Mouse (Mus musculus): ENCODE results near the gene 4930447C04Rik. TPM values are rescaled to one million over a fixed set of nuclear protein-coding genes. Genes with fewer than 3 reads are reported as not detected.

4930447C04Rik gene
- 5.0 and 6.3 TPM in 2 replicates for polyA plus RNA-seq (2014; fragmentation: Nextera tagmentation; extraction: Ambion mirVana)

DNA sequence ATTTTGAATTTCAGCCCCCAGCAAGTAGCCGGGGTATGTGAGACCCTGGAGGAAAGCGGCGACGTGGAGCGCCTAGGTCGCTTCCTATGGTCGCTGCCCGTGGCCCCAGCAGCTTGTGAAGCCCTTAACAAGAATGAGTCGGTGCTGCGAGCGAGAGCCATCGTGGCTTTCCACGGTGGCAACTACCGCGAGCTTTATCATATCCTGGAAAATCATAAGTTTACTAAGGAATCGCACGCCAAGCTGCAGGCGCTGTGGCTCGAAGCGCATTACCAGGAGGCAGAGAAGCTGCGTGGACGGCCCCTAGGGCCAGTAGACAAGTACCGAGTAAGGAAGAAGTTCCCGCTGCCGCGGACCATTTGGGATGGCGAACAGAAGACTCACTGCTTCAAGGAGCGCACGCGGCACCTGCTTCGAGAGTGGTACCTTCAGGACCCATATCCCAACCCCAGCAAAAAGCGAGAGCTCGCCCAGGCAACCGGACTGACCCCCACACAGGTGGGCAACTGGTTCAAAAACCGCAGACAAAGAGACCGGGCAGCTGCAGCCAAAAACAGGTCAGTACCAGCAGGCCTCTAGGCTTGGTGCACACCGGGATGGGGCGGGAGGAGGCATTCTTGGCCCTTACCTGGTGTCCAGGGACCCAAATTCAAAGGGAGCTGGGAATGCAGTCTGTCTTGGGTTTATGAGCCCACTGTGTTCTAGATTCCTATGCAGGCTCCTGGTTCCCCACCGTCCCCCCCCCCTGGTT lies at the start of gene 4930447C04Rik:
TSS of gene 4930447C04Rik (minus strand) at position 704 of the 751 bp plus-strand sequence.
- H3K4me1 ChIP-seq (ENCODE audit: control insufficient read depth, insufficient read depth, low read length): peaks cover under 1% of the 10 kb centered on the region; the same call in 1 of the 2 replicates
- DNase-seq (ENCODE audit: low spot score) (peak; percentile 32), ATAC-seq (replicated peaks; ENCODE audit: insufficient number of reproducible peaks, low FRiP score, low TSS enrichment, low read depth) (0 out of 2 replicates have a peak, but pooled peaks have one; percentile 21)
- peak within 1 kb of the TSS; percentile 22 for H3K4me3 ChIP-seq (ENCODE audit: low read depth, low read length)
- H3K9ac ChIP-seq (replicated peaks; ENCODE audit: low read length): peak within 1 kb of the TSS; percentile 43
- no peaks in the 10 kb centered on the region for H3K9me3 ChIP-seq (replicated peaks; ENCODE audit: control insufficient read depth, low read length)
- no peaks in the 10 kb centered on the region for H3K36me3 ChIP-seq (replicated peaks; ENCODE audit: control insufficient read depth, insufficient read depth, low read depth, low read length)
- H3K27me3 ChIP-seq (ENCODE audit: control insufficient read depth, insufficient read depth, low read length): peaks cover 60% of the 10 kb centered on the region
- WGBS: under 1% methylated on average over 39 of the region's 39 CpGs
- peak within 1 kb of the TSS; percentile 31 for H3K4me2 ChIP-seq (ENCODE audit: low read depth, low read length)
- 0 out of 2 replicates have a peak within 1 kb of the TSS, but pooled peaks have one; percentile 0 for H3K27ac ChIP-seq (replicated peaks; ENCODE audit: low read depth, low read length)

DNA sequence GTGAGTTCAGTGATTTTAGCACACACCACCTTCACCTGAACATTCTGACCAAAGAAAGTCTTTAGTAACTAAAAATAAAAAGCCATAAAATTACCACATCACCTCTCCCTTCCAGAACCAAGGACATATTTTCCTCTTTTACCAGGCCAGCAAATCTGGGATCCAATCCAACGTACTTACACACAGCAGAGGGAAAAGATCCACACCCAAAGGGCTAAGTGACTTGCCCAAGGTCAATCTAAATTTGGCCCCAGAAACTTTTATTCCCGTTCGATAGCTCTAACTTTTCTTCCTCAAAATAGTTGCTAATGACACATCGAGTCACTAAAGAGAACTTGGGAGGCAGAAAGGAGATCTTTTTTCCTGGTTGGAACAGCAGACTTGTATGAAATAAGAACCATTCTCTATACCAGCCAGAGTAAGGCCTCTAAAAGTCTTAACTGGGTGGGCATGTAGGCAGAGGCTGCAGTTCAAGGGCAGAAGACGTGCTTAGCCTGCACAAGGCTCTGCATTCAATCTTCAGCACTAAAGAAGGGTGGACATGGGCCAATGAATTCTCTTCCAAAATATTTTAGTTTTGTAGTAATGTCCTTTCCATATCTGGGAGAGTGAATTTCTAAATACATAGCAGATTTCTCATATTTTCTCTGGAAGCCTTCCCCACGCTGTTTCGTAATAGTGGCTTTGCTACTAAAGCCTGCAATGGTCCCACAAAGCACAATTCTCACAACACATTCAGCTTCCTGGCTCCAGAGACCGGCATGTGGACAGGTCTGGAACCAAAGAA lies 42.7 kb upstream of the 4930447C04Rik start:
- no peak overlapping the region for H3K27ac ChIP-seq (replicated peaks; ENCODE audit: low read depth, low read length)
- H3K36me3 ChIP-seq (replicated peaks; ENCODE audit: control insufficient read depth, insufficient read depth, low read depth, low read length): no peaks in the 10 kb centered on the region
- WGBS: 88% methylated on average over 8 of the region's 8 CpGs
- H3K4me3 ChIP-seq (ENCODE audit: low read depth, low read length): no peak overlapping the region
- no peak overlapping the region for H3K9ac ChIP-seq (replicated peaks; ENCODE audit: low read length)
- no peaks in the 10 kb centered on the region for H3K9me3 ChIP-seq (replicated peaks; ENCODE audit: control insufficient read depth, low read length)
- H3K4me2 ChIP-seq (ENCODE audit: low read depth, low read length): no peak overlapping the region
- no peak for DNase-seq (ENCODE audit: low spot score)
- H3K27me3 ChIP-seq (ENCODE audit: control insufficient read depth, insufficient read depth, low read length): no peaks in the 10 kb centered on the region
- no peaks in the 10 kb centered on the region for H3K4me1 ChIP-seq (ENCODE audit: control insufficient read depth, insufficient read depth, low read length)
- no peak for ATAC-seq (replicated peaks; ENCODE audit: insufficient number of reproducible peaks, low FRiP score, low TSS enrichment, low read depth)

DNA sequence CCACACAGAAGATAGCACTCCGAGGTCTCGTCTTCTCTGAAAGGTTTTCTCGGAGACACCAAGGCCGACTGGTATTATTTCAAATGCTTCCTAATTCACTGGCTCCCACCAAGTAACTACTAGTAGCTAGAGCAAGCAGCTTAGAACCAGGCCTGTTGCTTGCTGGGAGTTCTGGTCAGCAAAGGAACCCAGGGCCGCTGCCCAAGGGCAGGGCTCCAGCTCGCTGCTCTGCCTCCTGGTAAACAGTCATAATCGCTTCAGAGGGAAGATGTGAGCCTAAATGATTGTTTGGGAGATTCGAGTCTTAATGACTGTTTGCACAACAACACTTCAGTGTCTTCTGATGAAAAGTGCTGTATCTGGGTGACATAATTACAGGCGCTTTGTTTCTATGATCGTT lies 42.0 kb upstream of the 4930447C04Rik start:
- Histone ChIP-seq H3K4me3 (ENCODE audit: low read depth, low read length) (no peak overlapping the region), H3K36me3 (replicated peaks; ENCODE audit: control insufficient read depth, insufficient read depth, low read depth, low read length) (no peaks in the 10 kb centered on the region), H3K4me2 (ENCODE audit: low read depth, low read length) (no peak overlapping the region), H3K27me3 (ENCODE audit: control insufficient read depth, insufficient read depth, low read length) (no peaks in the 10 kb centered on the region), H3K27ac (replicated peaks; ENCODE audit: low read depth, low read length) (no peak overlapping the region), H3K4me1 (ENCODE audit: control insufficient read depth, insufficient read depth, low read length) (no peaks in the 10 kb centered on the region), H3K9me3 (replicated peaks; ENCODE audit: control insufficient read depth, low read length) (no peaks in the 10 kb centered on the region), H3K9ac (replicated peaks; ENCODE audit: low read length) (no peak overlapping the region)
- DNase-seq (ENCODE audit: low spot score) (no peak), ATAC-seq (replicated peaks; ENCODE audit: insufficient number of reproducible peaks, low FRiP score, low TSS enrichment, low read depth) (no peak)
- WGBS: 76% methylated on average over 10 of the region's 10 CpGs

DNA sequence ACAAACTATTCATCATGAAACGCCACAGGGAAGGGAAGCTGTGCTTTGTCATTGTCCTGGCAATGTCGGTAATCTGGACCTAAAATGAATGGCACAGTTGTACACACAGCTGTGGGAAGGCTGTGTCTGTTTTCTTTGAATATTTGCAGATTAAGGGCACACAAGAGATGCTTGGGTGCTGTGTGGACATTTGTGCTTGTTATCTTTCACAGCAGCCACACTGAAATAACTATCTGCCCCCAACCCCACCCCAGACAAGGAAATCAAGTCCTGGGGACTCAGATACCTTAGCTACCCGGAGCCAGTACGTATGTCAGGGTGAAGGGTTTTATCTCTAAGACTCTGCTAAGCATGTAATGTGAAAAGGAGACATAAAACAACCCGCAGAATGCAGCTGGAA lies 38.7 kb upstream of the 4930447C04Rik start:
- Histone ChIP-seq H3K9me3 (replicated peaks; ENCODE audit: control insufficient read depth, low read length) (no peaks in the 10 kb centered on the region), H3K27me3 (ENCODE audit: control insufficient read depth, insufficient read depth, low read length) (no peaks in the 10 kb centered on the region), H3K4me3 (ENCODE audit: low read depth, low read length) (no peak overlapping the region), H3K36me3 (replicated peaks; ENCODE audit: control insufficient read depth, insufficient read depth, low read depth, low read length) (no peaks in the 10 kb centered on the region), H3K4me2 (ENCODE audit: low read depth, low read length) (no peak overlapping the region), H3K4me1 (ENCODE audit: control insufficient read depth, insufficient read depth, low read length) (no peaks in the 10 kb centered on the region), H3K27ac (replicated peaks; ENCODE audit: low read depth, low read length) (no peak overlapping the region), H3K9ac (replicated peaks; ENCODE audit: low read length) (no peak overlapping the region)
- DNase-seq (ENCODE audit: low spot score): no peak
- 78% methylated on average over 5 of the region's 5 CpGs for WGBS
- ATAC-seq (replicated peaks; ENCODE audit: insufficient number of reproducible peaks, low FRiP score, low TSS enrichment, low read depth): no peak

DNA sequence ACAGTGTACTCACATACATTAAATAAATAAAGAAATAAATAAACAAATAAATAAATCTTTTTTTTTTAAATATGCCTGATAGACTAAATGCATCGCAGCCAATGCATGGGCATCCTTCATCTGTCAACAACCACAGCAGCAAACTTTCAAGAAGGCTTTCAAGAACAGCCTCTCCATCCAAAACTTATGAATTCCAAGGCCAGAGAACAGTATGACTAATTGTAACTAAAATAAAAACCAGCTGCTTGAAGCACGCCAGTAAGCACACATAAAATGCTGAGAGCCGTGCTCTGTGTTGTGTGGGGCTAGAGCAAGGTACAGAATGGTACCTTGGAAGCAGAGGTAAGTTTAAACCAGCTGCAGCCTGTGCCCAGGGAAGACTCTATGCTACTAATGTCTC lies 37.3 kb upstream of the 4930447C04Rik start:
- H3K9ac ChIP-seq (replicated peaks; ENCODE audit: low read length): no peak overlapping the region
- H3K4me2 ChIP-seq (ENCODE audit: low read depth, low read length): no peak overlapping the region
- no peaks in the 10 kb centered on the region for H3K4me1 ChIP-seq (ENCODE audit: control insufficient read depth, insufficient read depth, low read length)
- no peak overlapping the region for H3K4me3 ChIP-seq (ENCODE audit: low read depth, low read length)
- no peak for ATAC-seq (replicated peaks; ENCODE audit: insufficient number of reproducible peaks, low FRiP score, low TSS enrichment, low read depth)
- H3K27me3 ChIP-seq (ENCODE audit: control insufficient read depth, insufficient read depth, low read length): no peaks in the 10 kb centered on the region
- H3K27ac ChIP-seq (replicated peaks; ENCODE audit: low read depth, low read length): no peak overlapping the region
- WGBS: 73% methylated on average over 3 of the region's 3 CpGs
- peak; percentile 17 for DNase-seq (ENCODE audit: low spot score)
- no peaks in the 10 kb centered on the region for H3K9me3 ChIP-seq (replicated peaks; ENCODE audit: control insufficient read depth, low read length)
- no peaks in the 10 kb centered on the region for H3K36me3 ChIP-seq (replicated peaks; ENCODE audit: control insufficient read depth, insufficient read depth, low read depth, low read length)

DNA sequence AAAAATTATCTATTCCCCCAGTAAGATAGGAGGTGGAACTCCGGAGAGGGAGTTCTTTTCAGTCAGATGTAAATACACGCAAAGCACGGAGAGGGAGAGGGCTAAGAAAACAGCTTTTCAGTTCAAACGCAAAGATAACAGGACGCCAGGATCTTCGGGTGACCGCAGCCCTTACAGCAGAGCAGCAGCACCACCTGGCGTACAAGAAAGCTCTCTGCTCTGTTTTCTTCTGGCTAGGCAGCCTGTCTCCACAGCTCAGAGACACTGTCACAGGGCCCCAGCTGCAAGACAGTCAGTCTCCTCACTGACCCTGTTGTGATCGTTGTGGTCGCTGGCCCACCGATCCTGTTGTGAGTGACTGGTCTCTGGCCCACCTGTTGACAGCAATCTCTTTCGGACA lies 36.1 kb upstream of the 4930447C04Rik start:
- peak; percentile 78; the same call in 1 of the 2 replicates for ATAC-seq (replicated peaks; ENCODE audit: insufficient number of reproducible peaks, low FRiP score, low TSS enrichment, low read depth)
- H3K4me2 ChIP-seq (ENCODE audit: low read depth, low read length): peak overlapping the region; percentile 29; the same call in 1 of the 2 replicates

DNA sequence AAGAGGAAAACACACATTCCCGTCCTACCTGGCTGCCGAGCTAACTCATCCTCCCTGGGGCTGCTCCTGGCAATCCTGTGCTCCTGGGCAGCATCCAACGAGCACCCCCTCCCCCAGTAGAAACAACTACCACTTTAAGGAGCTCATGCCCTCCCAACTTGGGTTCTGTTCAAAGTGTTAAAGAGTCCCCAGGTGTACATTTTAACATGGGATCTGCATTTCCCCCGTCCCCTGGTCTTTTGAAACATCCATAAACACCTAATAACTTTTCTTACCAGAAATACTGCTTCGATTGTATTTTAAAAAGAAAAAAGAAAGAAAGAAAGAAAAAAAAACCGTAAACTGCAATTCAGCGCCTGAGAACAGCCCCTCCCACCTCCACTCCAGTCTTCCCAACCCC lies 35.6 kb upstream of the 4930447C04Rik start:
- Histone ChIP-seq H3K27me3 (ENCODE audit: control insufficient read depth, insufficient read depth, low read length) (no peaks in the 10 kb centered on the region), H3K36me3 (replicated peaks; ENCODE audit: control insufficient read depth, insufficient read depth, low read depth, low read length) (no peaks in the 10 kb centered on the region), H3K9ac (replicated peaks; ENCODE audit: low read length) (peak overlapping the region; percentile 9; the same call in 1 of the 2 replicates), H3K4me1 (ENCODE audit: control insufficient read depth, insufficient read depth, low read length) (no peaks in the 10 kb centered on the region), H3K27ac (replicated peaks; ENCODE audit: low read depth, low read length) (no peak overlapping the region), H3K9me3 (replicated peaks; ENCODE audit: control insufficient read depth, low read length) (no peaks in the 10 kb centered on the region), H3K4me3 (ENCODE audit: low read depth, low read length) (0 out of 2 replicates have a peak overlapping the region, but pooled peaks have one; percentile 5), H3K4me2 (ENCODE audit: low read depth, low read length) (peak overlapping the region; percentile 29)
- ATAC-seq (replicated peaks; ENCODE audit: insufficient number of reproducible peaks, low FRiP score, low TSS enrichment, low read depth) (no peak), DNase-seq (ENCODE audit: low spot score) (no peak)
- WGBS: 9% methylated on average over 7 of the region's 7 CpGs

More for the DNA sequence above, 36.1 kb upstream of the 4930447C04Rik start:
- no peaks in the 10 kb centered on the region for H3K9me3 ChIP-seq (replicated peaks; ENCODE audit: control insufficient read depth, low read length)
- H3K27ac ChIP-seq (replicated peaks; ENCODE audit: low read depth, low read length): no peak overlapping the region
- 0 out of 2 replicates have a peak overlapping the region, but pooled peaks have one; percentile 5 for H3K4me3 ChIP-seq (ENCODE audit: low read depth, low read length)
- H3K9ac ChIP-seq (replicated peaks; ENCODE audit: low read length): no peak overlapping the region
- 1% methylated on average over 12 of the region's 12 CpGs for WGBS
- H3K36me3 ChIP-seq (replicated peaks; ENCODE audit: control insufficient read depth, insufficient read depth, low read depth, low read length): no peaks in the 10 kb centered on the region
- H3K4me1 ChIP-seq (ENCODE audit: control insufficient read depth, insufficient read depth, low read length): no peaks in the 10 kb centered on the region
- no peaks in the 10 kb centered on the region for H3K27me3 ChIP-seq (ENCODE audit: control insufficient read depth, insufficient read depth, low read length)
- DNase-seq (ENCODE audit: low spot score): peak; percentile 88

Measured in embryonic facial prominence, embryonic 11.5 days (tissue).